Mouse (Mus musculus): ENCODE measurements at regions not wholly inside any gene's neighbourhood (a gene's known extent, or its start where the extent isn't known, plus 50 kb on each side); places are given as distances from the start of the nearest gene placed in this dataset.

DNA sequence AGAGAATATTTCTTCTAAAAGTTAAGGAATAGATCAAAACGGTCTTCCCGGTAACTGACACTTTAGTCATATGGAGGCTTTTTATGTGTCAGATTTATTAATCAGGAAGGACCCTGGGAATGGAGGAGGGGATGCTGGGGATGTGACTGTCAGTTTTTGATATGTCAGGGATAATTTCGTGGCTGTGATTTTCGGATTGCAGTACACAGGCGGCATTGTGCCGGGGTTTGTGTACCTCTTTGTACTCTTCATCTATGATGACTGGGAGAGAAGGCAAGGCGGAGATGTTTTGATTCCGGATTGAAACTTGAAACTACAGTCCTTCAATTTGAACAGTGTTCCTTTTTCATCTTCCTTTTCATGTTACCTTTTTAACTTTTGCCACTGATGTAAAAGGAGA is 344.2 kb downstream of the Mdfic start:
- WGBS = 63% methylated on average over 8 of the region's 8 CpGs
- Histone ChIP-seq H3K4me1 (replicated peaks) (no peaks in the 10 kb centered on the region), H3K9me3 (no peaks in the 10 kb centered on the region), H3K9ac (replicated peaks) (no peak overlapping the region), H3K27me3 (no peaks in the 10 kb centered on the region), H3K4me2 (replicated peaks) (no peak overlapping the region), H3K27ac (no peak overlapping the region), H3K4me3 (replicated peaks) (no peak overlapping the region), H3K36me3 (no peaks in the 10 kb centered on the region)
- ATAC-seq = 0 out of 2 replicates have a peak, but pooled peaks have one; percentile 20

DNA sequence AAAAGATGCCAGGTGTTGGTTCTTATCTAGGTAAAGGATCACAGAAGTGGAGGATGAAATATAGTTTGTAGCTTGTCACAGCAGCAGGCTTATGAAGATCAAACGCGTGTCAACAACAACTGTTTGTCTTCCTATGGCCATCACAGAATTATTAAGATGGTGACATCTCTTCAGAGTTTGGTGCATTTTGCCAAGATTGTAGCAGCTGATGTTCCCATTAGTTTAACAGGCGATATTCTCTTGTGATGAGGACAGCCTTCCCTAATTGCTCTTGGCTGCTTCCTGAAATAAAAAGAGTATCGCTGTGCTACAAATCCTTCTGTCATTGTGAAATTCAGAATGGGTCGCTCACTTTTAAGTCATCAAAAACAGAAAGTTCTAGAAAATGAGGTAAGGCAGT is 344.7 kb downstream of the Mdfic start:
- Histone ChIP-seq H3K27ac (no peak overlapping the region), H3K4me1 (replicated peaks) (no peaks in the 10 kb centered on the region), H3K36me3 (no peaks in the 10 kb centered on the region), H3K4me2 (replicated peaks) (no peak overlapping the region), H3K9me3 (no peaks in the 10 kb centered on the region), H3K27me3 (no peaks in the 10 kb centered on the region), H3K4me3 (replicated peaks) (no peak overlapping the region), H3K9ac (replicated peaks) (no peak overlapping the region)
- ATAC-seq = no peak
- 80% methylated on average over 5 of the region's 5 CpGs for WGBS

DNA sequence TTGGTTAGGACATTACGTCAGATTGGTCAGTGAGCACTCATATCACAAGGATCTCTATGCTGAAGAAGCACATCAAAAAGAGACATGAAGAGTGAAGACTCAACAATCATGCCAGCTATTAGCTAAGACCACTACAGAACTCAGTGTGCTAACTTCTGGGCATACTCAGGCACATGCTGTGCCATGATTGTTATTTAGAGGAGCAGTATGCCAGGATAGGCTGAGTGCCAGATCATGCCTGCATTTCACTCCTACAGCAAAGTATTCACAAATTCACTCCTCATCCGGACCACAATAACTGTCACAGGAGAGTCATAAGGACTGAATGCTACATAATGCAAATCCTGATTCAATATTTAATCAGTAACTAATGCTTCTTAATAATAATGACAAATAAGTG is 355.8 kb downstream of the Mdfic start:
- 84% methylated on average over 2 of the region's 2 CpGs for WGBS
- no peak for ATAC-seq
- Histone ChIP-seq H3K36me3 (no peaks in the 10 kb centered on the region), H3K27ac (no peak overlapping the region), H3K4me2 (replicated peaks) (no peak overlapping the region), H3K27me3 (no peaks in the 10 kb centered on the region), H3K4me3 (replicated peaks) (no peak overlapping the region), H3K9me3 (no peaks in the 10 kb centered on the region), H3K4me1 (replicated peaks) (no peaks in the 10 kb centered on the region), H3K9ac (replicated peaks) (no peak overlapping the region)

DNA sequence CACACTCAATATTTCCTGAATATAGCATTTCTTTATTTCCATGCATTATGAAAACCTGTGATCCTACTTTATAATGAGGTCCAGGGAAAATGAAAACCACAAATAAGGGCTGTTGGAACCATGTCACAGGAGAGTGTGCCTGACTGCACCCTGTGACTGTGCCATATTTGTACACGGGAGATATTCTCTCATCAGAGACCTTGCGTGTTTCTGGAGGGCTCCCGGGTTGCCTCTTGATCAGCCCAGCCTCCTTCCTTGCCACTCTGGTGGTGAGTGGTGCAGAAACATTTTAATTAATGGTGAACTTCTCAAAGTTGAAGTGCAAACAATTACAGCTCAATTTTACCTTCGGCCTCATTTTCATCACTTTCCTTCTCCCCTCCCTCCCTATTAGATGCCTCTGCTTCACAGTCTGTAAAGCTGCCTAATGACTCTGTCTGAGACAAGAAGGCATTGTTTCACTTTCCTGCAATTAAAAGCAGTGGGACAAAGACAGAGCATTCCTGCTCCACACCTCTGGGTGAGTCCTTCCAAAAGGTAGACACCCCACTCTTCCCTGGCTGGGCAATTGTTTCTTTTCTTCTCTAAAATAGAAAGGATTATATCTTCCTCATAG is 356.8 kb downstream of the Mdfic start:
- Histone ChIP-seq H3K4me1 (replicated peaks) (no peaks in the 10 kb centered on the region), H3K4me3 (replicated peaks) (no peak overlapping the region), H3K27me3 (no peaks in the 10 kb centered on the region), H3K27ac (no peak overlapping the region), H3K9ac (replicated peaks) (no peak overlapping the region), H3K9me3 (no peaks in the 10 kb centered on the region), H3K4me2 (replicated peaks) (no peak overlapping the region), H3K36me3 (no peaks in the 10 kb centered on the region)
- ATAC-seq = no peak
- WGBS = 59% methylated on average over 4 of the region's 4 CpGs

DNA sequence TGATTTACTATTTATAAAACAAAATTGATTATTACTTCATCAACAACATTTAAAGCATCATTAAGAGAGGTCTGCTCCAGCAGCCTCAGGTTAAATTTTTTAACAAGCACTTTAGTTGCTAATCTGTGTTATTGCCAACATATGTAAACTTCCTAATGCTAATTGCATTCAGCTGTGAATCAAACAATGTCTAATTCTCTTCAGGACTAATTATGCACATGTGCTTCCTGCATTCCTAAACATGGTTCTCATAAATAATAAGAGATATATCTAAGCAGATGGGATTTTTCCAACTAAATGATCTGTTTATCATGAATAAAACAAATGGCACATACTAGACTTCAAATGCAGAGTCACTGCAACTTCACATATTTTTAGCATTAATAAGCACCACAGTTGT is 357.5 kb downstream of the Mdfic start:
- Histone ChIP-seq H3K27ac (no peak overlapping the region), H3K36me3 (no peaks in the 10 kb centered on the region), H3K4me1 (replicated peaks) (no peaks in the 10 kb centered on the region), H3K9ac (replicated peaks) (no peak overlapping the region), H3K9me3 (no peaks in the 10 kb centered on the region), H3K4me2 (replicated peaks) (no peak overlapping the region), H3K4me3 (replicated peaks) (no peak overlapping the region), H3K27me3 (no peaks in the 10 kb centered on the region)
- no peak for ATAC-seq

DNA sequence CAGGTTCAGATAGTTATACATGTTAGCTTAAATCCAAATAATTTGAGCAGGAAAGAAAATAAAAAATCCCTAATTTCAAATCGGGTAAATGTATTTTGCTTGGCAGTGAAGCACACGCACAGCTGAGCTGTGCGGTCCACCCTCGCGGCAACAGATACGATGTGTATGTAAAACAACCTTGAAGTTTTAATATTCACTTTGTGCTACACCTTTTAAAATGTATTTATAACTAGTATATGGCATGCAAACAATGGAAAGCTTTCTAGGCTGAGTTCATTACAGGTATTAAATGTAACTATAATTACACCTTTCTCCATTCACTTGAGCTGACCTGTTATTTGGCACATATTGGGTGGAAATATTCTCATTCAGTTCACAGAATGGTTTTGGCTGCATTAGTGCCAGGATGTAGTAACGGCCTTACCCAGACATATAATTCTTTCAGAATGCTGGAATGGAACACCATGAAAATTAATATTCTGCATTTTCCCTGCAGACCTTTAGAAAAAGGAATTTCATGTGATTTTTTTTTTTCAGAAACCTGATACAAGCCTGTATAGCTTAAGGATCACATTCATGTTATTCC is 366.6 kb downstream of the Mdfic start:
- 97% methylated on average over 7 of the region's 7 CpGs for WGBS
- no peaks in the 10 kb centered on the region for H3K4me1 ChIP-seq (replicated peaks)
- H3K9ac ChIP-seq (replicated peaks) = no peak overlapping the region
- H3K36me3 ChIP-seq = no peaks in the 10 kb centered on the region
- no peak overlapping the region for H3K4me2 ChIP-seq (replicated peaks)
- H3K27ac ChIP-seq = no peak overlapping the region
- no peaks in the 10 kb centered on the region for H3K9me3 ChIP-seq
- no peak for ATAC-seq
- H3K4me3 ChIP-seq (replicated peaks) = no peak overlapping the region
- no peaks in the 10 kb centered on the region for H3K27me3 ChIP-seq

DNA sequence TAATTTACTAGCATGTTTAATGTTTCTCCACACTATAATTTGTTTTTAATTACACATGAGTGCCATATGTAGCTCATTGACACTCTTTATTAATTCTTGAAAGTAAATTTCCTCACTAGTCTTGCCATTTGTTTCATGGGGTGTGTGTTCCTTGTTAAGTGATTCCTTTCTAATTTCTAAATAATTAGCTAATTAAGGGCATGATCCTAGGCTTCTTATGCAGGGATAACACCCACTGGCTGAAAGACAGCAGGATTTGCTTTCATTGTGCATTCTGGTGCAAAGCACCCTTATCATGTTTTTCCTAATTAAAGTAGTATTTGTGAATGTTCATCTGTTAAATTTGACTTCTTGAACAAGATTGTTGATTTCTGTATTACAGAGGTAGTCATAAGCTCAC is 378.3 kb downstream of the Mdfic start:
- no peak for ATAC-seq
- no peaks in the 10 kb centered on the region for H3K27me3 ChIP-seq
- H3K4me1 ChIP-seq (replicated peaks) = no peaks in the 10 kb centered on the region
- no peak overlapping the region for H3K27ac ChIP-seq
- H3K4me3 ChIP-seq (replicated peaks) = no peak overlapping the region
- H3K4me2 ChIP-seq (replicated peaks) = no peak overlapping the region
- no peaks in the 10 kb centered on the region for H3K36me3 ChIP-seq
- no peak overlapping the region for H3K9ac ChIP-seq (replicated peaks)
- H3K9me3 ChIP-seq = no peaks in the 10 kb centered on the region

DNA sequence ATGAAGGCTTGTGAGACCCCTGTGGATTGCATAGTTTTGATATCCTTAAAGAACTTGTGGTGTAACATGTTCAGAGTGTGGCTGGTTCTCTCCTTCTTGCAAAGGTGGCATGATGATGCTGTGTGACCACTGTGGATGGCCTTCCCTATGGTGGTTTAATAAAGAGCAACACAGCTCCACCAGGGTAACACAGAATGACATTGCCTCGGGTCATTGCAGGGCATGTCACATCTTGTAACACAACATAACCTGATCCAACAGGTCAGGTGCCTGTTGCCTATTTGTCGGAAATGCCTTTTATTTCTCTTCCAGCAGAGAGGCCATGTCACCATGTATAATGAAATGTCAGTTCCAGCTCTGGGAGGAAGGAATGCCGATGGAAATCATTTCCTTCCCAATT is 420.5 kb downstream of the Mdfic start:
- 61% methylated on average over 3 of the region's 3 CpGs for WGBS
- Histone ChIP-seq H3K36me3 (no peaks in the 10 kb centered on the region), H3K9ac (replicated peaks) (no peak overlapping the region), H3K4me3 (replicated peaks) (no peak overlapping the region), H3K4me1 (replicated peaks) (no peaks in the 10 kb centered on the region), H3K27me3 (no peaks in the 10 kb centered on the region), H3K4me2 (replicated peaks) (no peak overlapping the region), H3K27ac (no peak overlapping the region), H3K9me3 (no peaks in the 10 kb centered on the region)
- ATAC-seq = no peak

DNA sequence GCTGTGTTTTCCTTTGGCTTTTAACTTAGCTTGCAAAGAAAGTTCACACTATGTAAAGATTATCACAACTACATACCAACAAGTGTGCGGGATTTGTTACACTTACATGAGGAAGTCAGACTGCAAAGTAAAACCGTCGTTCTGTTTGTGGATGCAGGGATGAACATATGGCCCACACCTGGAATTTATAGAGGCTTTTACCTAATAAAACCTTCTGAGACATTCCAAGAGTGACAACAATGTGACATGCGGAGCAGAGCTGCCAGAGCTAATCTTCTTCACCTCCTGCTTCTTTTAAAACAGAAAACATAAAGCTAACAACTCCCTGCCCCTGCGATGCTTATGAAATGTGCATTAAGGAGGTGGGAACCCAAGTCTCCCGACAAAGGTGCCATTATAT is 424.1 kb downstream of the Mdfic start:
- H3K9me3 ChIP-seq = no peaks in the 10 kb centered on the region
- H3K4me2 ChIP-seq (replicated peaks) = no peak overlapping the region
- no peaks in the 10 kb centered on the region for H3K4me1 ChIP-seq (replicated peaks)
- ATAC-seq = no peak
- no peak overlapping the region for H3K27ac ChIP-seq
- H3K27me3 ChIP-seq = no peaks in the 10 kb centered on the region
- H3K36me3 ChIP-seq = no peaks in the 10 kb centered on the region
- H3K4me3 ChIP-seq (replicated peaks) = no peak overlapping the region
- H3K9ac ChIP-seq (replicated peaks) = no peak overlapping the region
- WGBS = 69% methylated on average over 6 of the region's 6 CpGs

DNA sequence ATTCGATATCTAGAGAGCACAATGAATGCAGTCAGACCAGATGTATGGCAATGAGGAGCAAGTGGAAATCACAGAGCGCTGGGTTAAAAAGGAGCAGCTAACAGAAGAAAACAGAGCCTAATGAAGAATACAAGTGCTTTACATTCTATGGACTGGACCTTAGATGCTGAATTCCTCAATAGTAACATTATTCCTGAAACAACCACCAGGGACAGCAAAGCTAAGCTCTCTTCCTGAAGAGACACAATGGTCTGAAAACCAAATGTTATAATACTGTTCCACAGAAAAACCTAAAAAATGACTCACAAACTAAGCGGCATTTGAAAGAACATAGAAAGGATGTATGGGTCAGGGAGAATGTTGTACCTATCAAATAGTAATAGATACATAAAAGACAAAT is 430.1 kb downstream of the Mdfic start:
- Histone ChIP-seq H3K27ac (no peak overlapping the region), H3K4me2 (replicated peaks) (no peak overlapping the region), H3K36me3 (no peaks in the 10 kb centered on the region), H3K27me3 (no peaks in the 10 kb centered on the region), H3K9ac (replicated peaks) (no peak overlapping the region), H3K4me1 (replicated peaks) (no peaks in the 10 kb centered on the region), H3K9me3 (no peaks in the 10 kb centered on the region), H3K4me3 (replicated peaks) (no peak overlapping the region)
- 80% methylated on average over 3 of the region's 3 CpGs for WGBS
- no peak for ATAC-seq

DNA sequence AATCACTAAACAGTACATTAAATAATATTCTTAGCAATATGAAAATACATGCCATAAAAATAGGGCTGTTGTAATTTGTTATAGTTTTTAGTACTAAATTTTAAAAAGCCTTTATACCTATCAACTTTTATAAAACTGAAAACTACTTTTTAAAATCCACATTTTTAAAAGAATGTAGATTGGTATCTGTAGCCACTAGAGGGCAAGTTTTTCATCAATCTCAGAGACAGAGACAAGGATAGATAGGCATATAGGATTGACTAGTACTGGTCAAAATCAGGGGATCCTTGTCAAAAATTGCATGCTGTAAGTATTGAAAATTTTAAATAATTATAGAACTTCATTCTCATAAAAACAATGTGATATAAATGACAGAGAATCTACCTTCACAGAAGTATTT is 431.0 kb downstream of the Mdfic start:
- no peak for ATAC-seq
- Histone ChIP-seq H3K4me3 (replicated peaks) (no peak overlapping the region), H3K36me3 (no peaks in the 10 kb centered on the region)

DNA sequence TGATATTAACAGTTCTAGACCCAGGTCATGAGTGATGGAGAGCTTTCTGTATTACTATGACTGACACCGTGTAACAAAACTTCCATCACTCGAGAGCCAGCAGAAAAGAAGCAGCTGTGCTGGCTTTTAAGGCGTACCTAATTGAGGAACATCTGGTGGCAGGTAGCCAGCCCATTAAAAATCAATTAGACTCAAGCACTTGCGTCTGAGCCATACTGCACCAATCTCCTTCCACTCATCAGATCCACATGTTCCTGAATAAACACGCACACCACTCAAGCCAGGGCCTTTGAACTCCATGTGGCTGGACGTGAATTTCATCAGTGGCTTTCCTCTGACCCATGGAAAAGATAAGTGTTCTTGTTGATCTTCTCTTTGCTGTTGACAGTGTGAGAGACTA is 432.2 kb downstream of the Mdfic start:
- Histone ChIP-seq H3K4me1 (replicated peaks) (no peaks in the 10 kb centered on the region), H3K9me3 (no peaks in the 10 kb centered on the region), H3K27me3 (no peaks in the 10 kb centered on the region), H3K4me3 (replicated peaks) (no peak overlapping the region), H3K9ac (replicated peaks) (no peak overlapping the region), H3K4me2 (replicated peaks) (no peak overlapping the region), H3K36me3 (no peaks in the 10 kb centered on the region), H3K27ac (no peak overlapping the region)
- ATAC-seq = no peak
- WGBS = 66% methylated on average over 6 of the region's 6 CpGs

More for the DNA sequence above, 431.0 kb downstream of the Mdfic start:
- Histone ChIP-seq H3K4me2 (replicated peaks) (no peak overlapping the region), H3K9ac (replicated peaks) (no peak overlapping the region), H3K4me1 (replicated peaks) (no peaks in the 10 kb centered on the region), H3K27ac (no peak overlapping the region), H3K27me3 (no peaks in the 10 kb centered on the region), H3K9me3 (no peaks in the 10 kb centered on the region)

DNA sequence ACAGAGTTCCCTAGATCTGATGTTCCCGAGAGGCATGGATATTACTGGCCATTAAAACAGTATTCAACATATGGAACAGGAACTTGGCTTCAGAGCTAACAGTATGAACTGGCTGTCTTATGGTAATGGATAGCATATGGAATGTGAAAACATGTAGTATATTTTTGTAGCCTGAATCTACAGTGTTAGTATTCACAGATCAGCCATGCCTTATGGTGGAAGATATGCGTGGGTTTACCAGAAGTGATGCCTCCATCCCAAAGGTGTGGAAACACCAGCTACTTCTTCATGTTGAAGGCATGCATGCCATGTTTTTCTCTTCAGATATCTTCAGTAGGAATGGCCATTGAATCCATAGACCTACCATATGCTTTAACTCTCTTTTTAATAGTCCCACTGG is 444.6 kb downstream of the Mdfic start:
- H3K9ac ChIP-seq (replicated peaks) = no peak overlapping the region
- no peaks in the 10 kb centered on the region for H3K4me1 ChIP-seq (replicated peaks)
- no peaks in the 10 kb centered on the region for H3K36me3 ChIP-seq
- no peaks in the 10 kb centered on the region; the same call in 1 of the 2 replicates for H3K9me3 ChIP-seq
- no peak overlapping the region for H3K4me3 ChIP-seq (replicated peaks)
- ATAC-seq = no peak
- no peak overlapping the region for H3K4me2 ChIP-seq (replicated peaks)
- WGBS = 90% methylated on average over 2 of the region's 2 CpGs
- H3K27me3 ChIP-seq = no peaks in the 10 kb centered on the region
- H3K27ac ChIP-seq = no peak overlapping the region
